Mouse (Mus musculus) ES-Bruce4 (cell line): ENCODE data around the gene Kmt5b.

Experiments used
- CTCF ChIP-seq: IDR thresholded peaks from one replicate; pipeline ENCODE4 v1.8.1; 2011; ENCODE audit warnings: low read depth, low read length
- EP300 ChIP-seq: IDR thresholded peaks from 2 replicates; pipeline ENCODE4 v1.6.1; 2011; ENCODE audit warnings: low read depth, low read length; ENCODE audit not compliant: insufficient read depth
- POLR2A ChIP-seq: IDR thresholded peaks from one replicate; pipeline ENCODE4 v1.8.1; 2011; ENCODE audit warnings: low read length; ENCODE audit not compliant: insufficient read depth

- no peak for TF ChIP-seq CTCF
- no peak for TF ChIP-seq POLR2A
- TF ChIP-seq EP300, result no peak
These were observed 78.7 kb downstream of the Kmt5b start for GRCm38 (mm10) chr19:3845803-3846406.
